Comparison of ENCODE assay signal across 46 mouse cellular contexts in the genomic region with DNA sequence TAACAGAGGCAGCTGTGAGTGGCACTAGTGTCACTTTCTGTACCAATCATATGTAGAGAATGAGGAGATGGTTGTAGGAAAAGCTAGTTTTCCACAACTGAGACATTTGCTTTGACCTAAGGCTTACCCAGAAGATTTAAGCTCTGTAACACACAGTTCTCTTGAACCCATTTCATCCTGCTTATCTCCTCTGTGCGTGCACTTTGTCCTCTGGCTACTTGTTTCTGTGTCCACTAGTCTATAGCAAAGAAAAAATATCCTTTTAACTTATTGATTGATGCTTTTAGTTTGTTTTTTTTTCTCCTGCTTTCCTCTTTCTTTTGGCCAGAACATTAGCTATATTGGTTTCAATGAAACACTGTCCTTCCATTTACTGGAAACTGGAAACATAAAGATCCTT. TPM values are rescaled to one million over a fixed set of nuclear protein-coding genes. Genes with fewer than 3 reads are reported as not detected.
"Had no signal": no experiment of that assay in that cellular context is flagged by ENCODE, and none has a peak within 500 bp of the region (broad histone marks: within the 10 kb centered on the region; RNA-seq: fewer than 3 reads in every experiment).

No protein-coding gene starts in this region.

- H3K27ac ChIP-seq: left cerebral cortex, adult 2 months; limb, embryonic 10.5 days; limb, embryonic 12.5 days; limb, embryonic 13.5 days; limb, embryonic 15.5 days; liver, embryonic 13.5 days; liver, embryonic 14.5 days; liver, embryonic 15.5 days; lung, embryonic 15.5 days; macrophage; midbrain, embryonic 10.5 days; midbrain, embryonic 12.5 days; midbrain, embryonic 13.5 days; midbrain, embryonic 15.5 days; neural tube, embryonic 12.5 days had no signal

- H3K27me3 ChIP-seq: limb, embryonic 12.5 days; limb, embryonic 13.5 days; limb, embryonic 15.5 days; liver, embryonic 13.5 days; liver, embryonic 15.5 days; lung, embryonic 15.5 days; megakaryocyte, embryonic 14.5 days; midbrain, embryonic 12.5 days; midbrain, embryonic 13.5 days; midbrain, embryonic 15.5 days; neural tube, embryonic 12.5 days had no signal

- H3K4me1 ChIP-seq: limb, embryonic 10.5 days; limb, embryonic 12.5 days; limb, embryonic 13.5 days; limb, embryonic 15.5 days; liver, embryonic 13.5 days; liver, embryonic 15.5 days; lung, embryonic 15.5 days; megakaryocyte, embryonic 14.5 days; midbrain, embryonic 10.5 days; midbrain, embryonic 12.5 days; midbrain, embryonic 13.5 days; midbrain, embryonic 15.5 days; neural tube, embryonic 12.5 days had no signal

- DNase-seq: left cerebral cortex, postnatal 4 days; liver; liver, embryonic 13.5 days; liver, postnatal 0 days; lung, adult 18-20 months; lung, adult 2 months; lung, embryonic 14.5 days; lung, postnatal 10 days; lung, postnatal 14 days; lung, postnatal 36 days; lung, postnatal 4 days had no signal

- H3K9me3 ChIP-seq: limb, embryonic 10.5 days; limb, embryonic 12.5 days; limb, embryonic 13.5 days; limb, embryonic 15.5 days; liver, embryonic 13.5 days; liver, embryonic 15.5 days; lung, embryonic 15.5 days; midbrain, embryonic 10.5 days; midbrain, embryonic 12.5 days; midbrain, embryonic 13.5 days; midbrain, embryonic 15.5 days; neural tube, embryonic 12.5 days had no signal

- H3K9ac ChIP-seq: limb, embryonic 12.5 days; limb, embryonic 13.5 days; limb, embryonic 15.5 days; liver, embryonic 13.5 days; liver, embryonic 14.5 days; liver, embryonic 15.5 days; liver, postnatal 0 days; lung, embryonic 14.5 days; lung, embryonic 15.5 days; midbrain, embryonic 12.5 days; midbrain, embryonic 13.5 days; midbrain, embryonic 15.5 days; neural tube, embryonic 12.5 days had no signal

- ATAC-seq: liver, postnatal 0 days; lung, postnatal 0 days; midbrain, embryonic 13.5 days; midbrain, embryonic 15.5 days; midbrain, embryonic 16.5 days had no signal

- H3K4me3 ChIP-seq: left cerebral cortex, adult 2 months; limb, embryonic 10.5 days; limb, embryonic 12.5 days; limb, embryonic 13.5 days; limb, embryonic 15.5 days; liver, embryonic 13.5 days; liver, embryonic 15.5 days; lung, embryonic 15.5 days; megakaryocyte, embryonic 14.5 days; midbrain, embryonic 10.5 days; midbrain, embryonic 12.5 days; midbrain, embryonic 13.5 days; midbrain, embryonic 15.5 days; myocyte; neural tube, embryonic 12.5 days had no signal

- H3K4me2 ChIP-seq: limb, embryonic 12.5 days; limb, embryonic 13.5 days; limb, embryonic 15.5 days; liver, embryonic 11.5 days; liver, embryonic 13.5 days; liver, embryonic 15.5 days; lung, embryonic 14.5 days; lung, embryonic 15.5 days; midbrain, embryonic 12.5 days; midbrain, embryonic 13.5 days; midbrain, embryonic 15.5 days; neural tube, embryonic 12.5 days had no signal

- H3K36me3 ChIP-seq: limb, embryonic 10.5 days; limb, embryonic 12.5 days; limb, embryonic 13.5 days; limb, embryonic 15.5 days; liver, embryonic 13.5 days; liver, embryonic 15.5 days; lung, embryonic 15.5 days; midbrain, embryonic 10.5 days; midbrain, embryonic 12.5 days; midbrain, embryonic 13.5 days; midbrain, embryonic 15.5 days; neural tube, embryonic 12.5 days had no signal

RNA-seq across cellular contexts. Expression of gene Slco1a1, which starts 15.7 kb away (rescaled TPM):
- total RNA-seq: left cerebral cortex, adult 18-20 months; left cerebral cortex, adult 2 months; left cerebral cortex, adult 8-10 months; left cerebral cortex, postnatal 10 days; left cerebral cortex, postnatal 14 days; left cerebral cortex, postnatal 25 days; left cerebral cortex, postnatal 36 days; left cerebral cortex, postnatal 4 days; megakaryocyte progenitor cell, adult 5-6 weeks; megakaryocyte, adult 5-6 weeks; megakaryocyte-erythroid progenitor cell, adult 5-6 weeks; midbrain, postnatal 0 days; monocyte, adult 5-6 weeks had no signal
- polyA plus RNA-seq: limb, embryonic 10.5 days; limb, embryonic 11.5 days; limb, embryonic 12.5 days; limb, embryonic 13.5 days; limb, embryonic 14.5 days; limb, embryonic 15.5 days; liver, embryonic 11.5 days; liver, embryonic 13.5 days; liver, embryonic 14.5 days; liver, embryonic 16.5 days; lung, embryonic 14.5 days; lung, embryonic 15.5 days; lung, embryonic 16.5 days; lung, postnatal 0 days; macrophage; midbrain, embryonic 10.5 days; midbrain, embryonic 12.5 days; midbrain, embryonic 13.5 days; midbrain, embryonic 15.5 days; midbrain, embryonic 16.5 days; midbrain, postnatal 0 days; myocyte; neural tube, embryonic 11.5 days; neural tube, embryonic 12.5 days had no signal

RNA-seq across cellular contexts. Expression of gene Gm6614, which starts 48.8 kb away (rescaled TPM):
- total RNA-seq: left cerebral cortex, adult 18-20 months; left cerebral cortex, adult 2 months; left cerebral cortex, adult 8-10 months; left cerebral cortex, postnatal 10 days; left cerebral cortex, postnatal 14 days; left cerebral cortex, postnatal 25 days; left cerebral cortex, postnatal 36 days; left cerebral cortex, postnatal 4 days; megakaryocyte progenitor cell, adult 5-6 weeks; megakaryocyte, adult 5-6 weeks; megakaryocyte-erythroid progenitor cell, adult 5-6 weeks; midbrain, postnatal 0 days; monocyte, adult 5-6 weeks had no signal
- polyA plus RNA-seq: limb, embryonic 10.5 days; limb, embryonic 12.5 days; limb, embryonic 13.5 days; limb, embryonic 15.5 days; liver, embryonic 11.5 days; liver, embryonic 13.5 days; liver, embryonic 14.5 days; liver, embryonic 15.5 days; liver, embryonic 16.5 days; liver, postnatal 0 days; lung, adult 2 months; lung, embryonic 14.5 days; lung, embryonic 15.5 days; lung, embryonic 16.5 days; lung, postnatal 0 days; macrophage; midbrain, embryonic 10.5 days; midbrain, embryonic 13.5 days; midbrain, embryonic 15.5 days; midbrain, embryonic 16.5 days; midbrain, postnatal 0 days; myocyte; neural tube, embryonic 12.5 days had no signal
